Mouse (Mus musculus) embryo, embryonic 11.5 days (tissue): ENCODE measurements around the gene Gm20388.

Experiments used
- DNase-seq: peaks from one replicate; pipeline ENCODE4 v3.0.0-alpha.2; 2012; ENCODE audit warnings: low read depth, low spot score

Gm20388 gene

DNA sequence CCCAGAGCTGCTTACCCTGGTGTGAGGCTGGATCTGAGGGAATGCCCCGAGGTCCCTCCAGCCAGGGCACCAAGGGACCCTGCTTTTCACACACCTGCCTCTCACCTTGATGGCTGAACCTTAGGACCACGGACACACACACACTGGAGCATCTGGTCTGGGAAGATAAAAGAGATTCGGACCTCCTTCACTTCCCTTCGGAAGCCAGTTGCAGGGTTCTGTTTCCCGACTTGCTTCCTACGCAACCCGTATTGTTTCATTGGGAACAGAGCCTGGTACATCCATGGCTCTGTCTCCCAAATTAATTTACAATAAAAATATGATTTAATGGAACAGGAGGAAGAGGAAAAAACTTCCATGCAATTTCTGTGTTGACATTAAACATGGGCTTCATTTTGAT, 966.4 kb downstream of the Gm20388 start:
- no peak for DNase-seq

DNA sequence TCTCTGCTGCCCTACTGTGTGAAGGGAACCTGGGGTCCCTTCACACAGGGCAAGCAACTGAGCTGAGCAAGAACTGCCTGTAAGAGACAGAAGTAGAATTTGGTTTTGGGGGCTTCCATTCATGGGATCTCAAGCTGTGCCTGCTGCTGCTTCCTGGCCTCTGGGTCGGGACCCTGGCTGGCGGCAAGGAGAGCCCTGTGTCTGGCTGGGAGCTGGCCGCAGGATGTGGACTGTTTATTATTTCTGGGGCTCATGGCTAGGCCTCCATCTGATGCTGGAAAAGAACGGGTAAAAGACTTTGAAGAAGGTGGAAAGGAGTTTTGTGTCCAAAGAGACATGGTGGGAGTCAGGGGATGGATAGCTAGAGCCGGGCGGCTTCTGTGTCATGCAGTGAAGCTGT, 969.3 kb downstream of the Gm20388 start:
- no peak for DNase-seq

DNA sequence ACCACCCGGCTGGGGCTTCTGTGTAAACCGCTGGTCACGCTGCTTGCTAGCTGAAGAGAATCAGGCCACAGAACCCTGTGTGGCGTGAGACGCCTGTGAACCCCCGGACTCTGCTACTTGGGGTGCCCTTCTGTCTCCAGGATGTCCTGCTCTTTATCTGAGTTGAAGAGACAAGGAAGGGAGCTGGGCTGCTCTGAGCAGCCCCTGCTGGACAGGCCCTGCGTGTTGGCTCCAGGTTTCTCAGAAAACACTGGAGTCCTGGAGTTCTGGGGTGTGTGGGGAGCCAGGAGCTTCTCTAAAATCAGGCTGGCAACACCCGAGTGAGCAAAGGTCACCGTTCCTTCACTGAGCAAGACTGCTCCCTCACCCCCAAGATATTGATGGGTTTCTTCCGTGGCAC, 971.0 kb downstream of the Gm20388 start:
- no peak for DNase-seq

DNA sequence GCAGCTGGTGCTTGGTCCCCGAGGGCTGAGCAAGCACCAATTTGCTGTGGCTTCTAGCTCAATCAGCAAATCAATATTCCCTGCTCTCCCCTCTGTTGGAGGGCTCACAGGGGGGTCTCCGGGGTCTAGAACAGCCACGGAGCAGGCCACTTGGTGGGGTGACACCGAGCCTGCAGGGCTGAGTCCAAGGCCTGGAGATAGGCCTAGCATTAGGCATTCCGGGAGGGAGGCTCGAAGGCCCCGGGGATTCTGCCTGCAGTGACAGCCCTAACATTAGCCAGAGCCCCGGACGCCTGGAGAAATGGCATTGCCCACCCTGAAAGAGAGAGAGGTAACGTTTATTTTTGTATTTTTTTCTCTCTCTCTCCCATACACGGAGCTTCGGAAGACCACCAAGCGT, 972.0 kb downstream of the Gm20388 start:
- DNase-seq, result no peak

DNA sequence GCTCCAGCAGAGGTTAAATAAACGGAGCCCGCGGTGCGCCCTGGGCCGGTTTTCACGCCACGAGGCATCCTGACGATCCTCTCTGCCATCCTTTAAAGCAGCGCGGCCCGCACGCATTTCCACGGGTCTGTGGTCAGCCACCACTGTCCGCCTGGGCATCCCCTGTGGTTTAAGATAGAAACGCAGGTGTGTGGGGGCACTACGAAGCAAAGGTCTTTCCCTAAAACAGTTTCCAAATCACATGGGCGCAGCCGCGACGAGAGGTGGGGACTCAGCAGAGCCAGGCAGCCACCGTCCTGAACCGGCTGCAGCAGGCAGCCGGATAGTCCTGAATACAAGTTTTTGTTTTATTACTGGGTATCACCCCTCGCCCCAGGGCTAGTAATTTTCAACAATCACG, 972.7 kb downstream of the Gm20388 start:
- no peak for DNase-seq

DNA sequence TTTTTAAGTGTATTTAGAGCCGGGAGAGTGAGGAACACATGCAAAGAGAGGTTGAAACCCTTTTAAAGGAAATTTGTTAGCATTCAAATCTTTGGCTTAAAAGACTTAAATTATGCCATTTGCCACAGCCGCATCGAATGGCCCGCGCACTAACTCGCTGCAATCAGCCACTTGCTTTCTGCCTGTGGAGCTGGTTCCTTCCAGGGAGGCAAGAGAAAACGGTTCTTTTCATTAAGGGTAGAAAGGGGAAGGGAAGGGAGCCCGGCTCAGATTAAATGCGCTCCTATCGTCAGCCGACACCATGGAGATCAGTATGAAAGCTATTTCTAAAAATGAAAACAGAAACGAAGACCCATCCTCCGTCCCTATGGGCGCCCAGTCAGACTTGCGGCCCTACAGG, 973.2 kb downstream of the Gm20388 start:
- DNase-seq, result no peak

DNA sequence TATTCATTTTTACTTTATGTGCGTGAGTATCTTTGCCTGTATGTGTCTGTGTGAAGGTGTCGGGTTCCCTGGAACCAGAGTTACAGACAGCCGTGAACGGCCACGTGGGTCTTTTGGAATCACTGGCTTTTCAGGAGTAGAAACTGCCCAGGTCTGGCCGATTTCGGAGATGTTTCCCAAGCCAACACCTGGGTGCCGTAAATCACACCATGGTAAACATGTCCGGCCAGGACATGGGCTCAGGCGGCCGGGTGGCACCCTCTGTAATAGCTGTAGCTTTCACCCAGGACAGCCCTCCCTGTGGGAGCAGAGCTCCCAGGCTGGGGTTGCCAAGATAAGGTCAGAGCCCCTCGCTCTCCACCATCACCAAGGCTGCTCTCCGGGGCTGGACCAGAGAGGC, 974.2 kb downstream of the Gm20388 start:
- DNase-seq, result no peak

DNA sequence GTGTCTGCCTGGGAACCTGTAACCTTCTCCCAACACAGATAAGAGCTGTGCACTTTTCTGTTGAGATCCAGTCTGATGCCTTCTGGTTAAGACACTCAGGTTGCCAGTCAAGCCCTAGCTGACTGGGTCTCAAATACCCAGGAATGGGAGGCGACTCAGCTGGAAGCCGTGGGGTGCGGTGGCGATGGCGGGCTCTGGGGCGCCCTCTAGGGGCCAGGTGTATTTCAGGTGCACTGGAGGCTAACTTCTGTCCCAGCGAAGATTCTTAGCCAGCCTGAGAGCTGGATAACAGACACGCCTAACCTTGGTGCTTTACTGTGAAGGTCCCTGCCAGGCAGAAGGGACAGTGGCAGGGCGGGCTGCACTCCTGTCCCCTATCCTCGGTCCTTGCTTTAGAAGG, 976.6 kb downstream of the Gm20388 start:
- no peak for DNase-seq

DNA sequence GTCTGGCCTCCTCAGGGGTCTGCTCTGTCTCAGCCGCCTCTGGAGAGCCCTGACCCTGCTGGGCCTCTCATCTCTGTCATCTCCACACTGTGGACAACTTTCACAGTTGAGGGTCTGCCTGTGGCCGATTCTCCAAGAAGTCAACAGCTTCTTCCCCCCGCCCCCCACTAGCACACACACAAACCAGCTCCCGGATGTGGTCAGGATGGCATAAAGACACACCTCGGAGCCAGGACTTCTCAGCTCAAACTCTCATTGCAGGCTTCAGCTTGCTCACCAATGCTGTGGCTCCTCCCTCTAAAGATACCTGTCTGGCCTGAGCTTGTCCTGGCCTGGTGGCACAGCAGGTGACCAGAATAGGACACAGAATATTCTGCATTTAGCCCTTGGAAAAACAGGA, 977.4 kb downstream of the Gm20388 start:
- DNase-seq, result no peak

DNA sequence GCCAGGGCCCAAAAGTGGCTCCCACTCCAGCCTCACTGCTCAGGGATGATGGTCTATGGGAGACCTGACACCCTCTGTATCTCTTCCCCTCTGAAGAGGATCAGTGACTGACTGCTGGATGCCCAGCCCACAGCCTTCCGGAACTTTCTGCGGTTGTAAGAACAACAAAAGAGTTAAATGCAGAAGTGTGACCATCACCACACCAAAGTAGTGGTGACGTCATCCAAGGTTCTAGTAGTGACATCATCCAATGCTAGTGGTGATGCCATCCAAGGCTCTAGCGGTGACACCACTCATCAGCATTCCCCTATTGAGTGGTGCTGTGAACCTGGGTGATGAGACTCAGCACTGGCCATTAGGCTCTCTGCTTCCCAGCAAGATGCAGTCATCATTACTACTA, 978.5 kb downstream of the Gm20388 start:
- DNase-seq, result no peak

DNA sequence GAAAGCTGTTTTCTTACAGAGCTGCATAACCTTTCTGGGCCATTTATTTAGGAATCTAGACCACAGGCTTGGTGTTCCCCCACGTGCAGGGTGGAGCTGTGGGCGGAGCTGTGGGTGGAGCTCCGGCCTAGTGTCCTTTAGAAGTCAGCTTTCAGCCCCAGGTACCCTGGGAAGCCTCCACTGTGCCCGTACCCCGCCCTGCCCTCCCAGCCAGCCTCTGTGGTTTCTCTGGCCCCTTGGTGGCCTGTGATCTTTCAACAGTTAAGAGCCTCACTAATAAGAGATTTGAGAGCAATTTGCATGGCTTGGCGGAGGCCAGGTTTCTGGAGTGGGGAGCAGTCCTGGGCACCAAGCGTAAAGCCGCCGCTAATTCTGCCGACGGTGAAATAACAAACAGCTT, 979.4 kb downstream of the Gm20388 start:
- no peak for DNase-seq

DNA sequence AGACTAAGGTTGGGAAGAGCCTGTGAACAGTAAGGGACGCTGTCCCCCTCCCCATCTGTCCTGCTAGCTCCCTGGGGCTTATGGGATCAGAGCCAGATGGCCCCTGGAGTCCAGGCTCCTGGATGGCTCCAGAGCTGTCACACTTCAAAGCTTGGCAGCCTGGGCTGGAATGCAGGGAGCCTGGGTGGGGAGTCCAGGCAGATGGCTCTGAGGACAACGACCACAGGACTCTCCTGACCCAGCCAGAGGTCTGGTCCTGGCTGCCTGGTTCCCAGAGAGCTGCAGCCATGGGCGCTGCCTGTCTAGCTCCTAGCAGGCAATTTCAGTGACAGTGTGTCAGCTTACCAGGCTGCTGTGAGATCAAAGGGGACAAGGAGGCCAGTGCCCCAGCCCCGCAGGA, 984.4 kb downstream of the Gm20388 start:
- no peak for DNase-seq

DNA sequence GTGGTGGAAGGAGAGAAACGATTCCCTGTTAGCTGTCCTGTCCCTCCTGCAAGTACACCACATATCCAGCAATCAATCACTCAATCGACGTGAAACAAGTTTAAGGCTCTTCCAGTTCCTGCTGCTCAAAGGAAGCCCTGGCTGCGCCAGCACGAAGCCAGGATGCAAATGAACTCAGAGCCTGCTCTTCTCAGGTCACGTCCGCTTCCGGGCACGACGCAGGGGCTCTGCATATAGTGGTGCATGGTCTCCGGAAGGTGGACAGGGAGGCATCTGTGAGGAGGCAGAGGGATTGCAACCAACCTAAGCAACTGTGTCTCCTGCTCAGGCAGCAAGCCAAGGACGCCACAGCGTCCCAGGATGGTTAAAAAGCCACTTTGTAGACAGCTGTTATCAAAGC, 985.0 kb downstream of the Gm20388 start:
- no peak for DNase-seq

DNA sequence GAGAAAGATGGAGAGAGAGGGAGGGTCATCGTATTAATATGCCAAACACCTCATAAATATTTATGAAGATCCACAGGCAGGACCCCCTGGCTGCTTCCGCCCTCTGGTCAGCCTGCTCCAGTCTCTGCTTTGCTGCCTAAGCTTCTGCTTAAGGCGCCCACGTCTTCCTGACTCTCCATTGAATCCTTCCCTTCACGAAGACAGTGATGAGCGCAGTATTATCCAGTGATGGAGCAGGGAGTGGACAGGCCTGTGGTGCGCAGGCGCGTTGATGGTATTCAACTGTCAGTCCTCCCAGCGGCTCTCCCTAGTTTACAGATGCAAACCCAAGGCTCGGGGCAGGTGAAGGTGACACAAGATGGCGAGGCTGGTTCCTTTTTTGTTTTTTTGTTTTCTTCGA, 985.6 kb downstream of the Gm20388 start:
- DNase-seq, result no peak

DNA sequence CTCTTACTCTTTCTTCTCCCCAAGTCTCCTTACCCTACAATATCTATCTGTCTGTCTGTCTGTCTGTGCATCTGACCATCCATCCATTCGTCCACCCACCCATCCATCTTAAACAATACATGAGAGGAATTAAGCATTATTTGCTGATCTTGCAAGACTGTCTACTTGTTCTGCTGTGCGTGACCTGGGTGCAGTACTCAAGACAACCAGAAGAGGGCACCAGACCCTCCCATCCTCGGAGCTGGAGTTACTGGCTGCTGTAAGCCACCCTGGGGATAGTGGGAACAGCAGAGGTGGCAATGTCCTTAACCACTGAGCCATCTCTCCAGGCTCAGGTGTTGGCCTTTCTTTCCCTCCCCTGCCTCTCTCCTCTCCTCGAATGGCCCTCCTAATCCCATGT, 987.4 kb downstream of the Gm20388 start:
- no peak for DNase-seq

DNA sequence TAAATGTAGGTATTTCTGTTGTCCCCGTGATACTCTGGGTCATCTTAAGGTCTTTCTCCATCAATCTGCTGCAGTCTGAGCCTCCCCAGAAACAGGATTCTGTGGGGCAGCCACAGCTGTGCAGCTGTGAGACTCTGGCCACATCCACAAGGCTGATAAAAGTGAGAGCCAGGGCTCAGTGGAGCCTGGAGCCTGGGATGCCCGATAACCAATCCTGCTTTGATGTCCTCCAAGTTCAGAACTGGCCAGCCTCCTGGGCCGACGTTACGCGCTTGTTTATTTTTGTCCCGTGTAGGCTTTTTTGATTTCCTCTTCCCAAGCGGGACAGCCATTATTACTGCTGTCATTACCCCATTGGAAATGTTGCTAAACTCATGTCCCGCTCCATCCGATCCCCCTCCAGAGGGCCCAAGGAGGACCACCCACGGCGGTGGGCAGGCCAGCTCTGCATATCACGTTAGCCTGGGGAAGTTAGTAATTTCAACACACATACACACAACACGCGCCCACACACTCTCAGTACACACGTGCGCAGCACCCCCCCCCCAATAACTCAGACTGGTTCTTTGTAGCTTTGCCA, 988.3 kb downstream of the Gm20388 start:
- DNase-seq, result no peak

DNA sequence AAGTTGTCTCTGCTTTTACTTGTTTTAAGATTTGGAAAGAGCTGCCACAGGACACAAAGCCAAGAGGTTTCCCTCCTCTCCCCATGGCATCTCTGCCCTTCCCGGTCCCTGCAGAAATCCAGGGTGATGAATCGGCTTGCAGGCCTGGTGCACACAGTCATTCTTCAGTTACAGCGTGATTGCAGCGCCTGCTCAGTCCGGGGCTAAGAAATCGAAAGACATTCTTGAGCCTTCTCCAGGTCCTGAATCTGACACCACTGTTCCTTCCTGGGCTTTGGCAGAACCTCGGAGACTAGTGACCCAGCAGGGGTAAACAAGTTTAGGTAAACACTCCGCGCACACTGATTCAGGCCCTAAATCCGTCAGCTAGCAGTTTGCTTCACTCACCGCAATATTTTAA, 991.7 kb downstream of the Gm20388 start:
- DNase-seq, result no peak

DNA sequence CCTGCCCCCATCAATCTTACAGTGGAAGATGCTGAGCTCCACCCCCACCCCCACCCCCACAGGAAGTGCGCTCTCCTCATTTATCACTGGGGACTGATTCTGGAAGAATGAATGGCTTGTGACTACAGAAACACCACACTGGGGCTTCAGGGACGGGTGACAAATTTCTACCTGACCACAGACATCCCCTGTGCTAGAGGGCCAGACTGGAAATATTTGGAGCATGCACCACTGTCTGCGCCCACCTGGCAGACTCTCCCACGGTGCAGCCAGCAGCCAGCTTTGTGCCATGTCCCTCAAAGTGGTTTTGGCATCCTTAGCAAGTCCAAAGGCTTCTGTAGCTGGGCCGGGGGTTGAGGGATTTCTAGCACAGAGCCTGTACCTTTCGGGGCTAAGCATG, 997.0 kb downstream of the Gm20388 start:
- no peak for DNase-seq

DNA sequence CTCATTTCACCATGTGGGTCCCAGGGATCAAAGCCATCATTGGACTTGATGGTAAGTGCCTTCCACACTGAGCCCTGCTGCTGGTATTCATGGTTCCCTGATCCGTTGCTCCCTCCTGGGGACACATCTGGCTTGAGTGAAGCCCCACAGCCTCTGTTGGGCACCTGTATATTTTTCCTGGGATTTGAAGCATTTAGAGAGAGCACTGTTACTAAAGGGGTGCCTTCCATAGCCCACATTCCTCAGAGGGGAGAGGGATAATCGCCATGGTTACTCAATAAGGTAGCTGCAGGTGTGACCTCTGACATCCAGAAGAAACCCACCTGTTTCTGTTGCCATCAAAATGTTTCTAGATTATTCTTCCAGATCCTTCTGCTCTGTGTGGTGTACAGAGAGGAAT, 1000.3 kb downstream of the Gm20388 start:
- DNase-seq, result no peak

DNA sequence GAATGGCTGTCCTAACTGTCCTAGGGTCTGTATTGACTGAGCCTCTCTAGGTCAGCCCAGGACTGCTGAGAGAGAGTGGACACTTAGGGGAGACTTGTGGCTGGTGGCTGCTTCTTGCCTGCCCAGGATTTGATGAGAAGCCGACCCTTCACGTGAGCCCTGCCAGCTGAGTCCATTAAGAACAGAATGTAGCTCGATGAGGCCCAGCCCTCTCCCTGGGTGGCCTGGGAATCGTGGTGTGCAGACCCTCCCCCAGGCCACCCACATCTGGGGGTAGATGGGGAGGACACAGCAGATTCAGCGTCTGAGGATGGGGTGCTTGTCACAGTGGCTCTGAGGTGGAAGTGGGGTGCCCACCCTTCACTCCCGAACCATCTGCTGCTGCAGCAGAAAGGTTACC, 1001.8 kb downstream of the Gm20388 start:
- DNase-seq, result no peak

DNA sequence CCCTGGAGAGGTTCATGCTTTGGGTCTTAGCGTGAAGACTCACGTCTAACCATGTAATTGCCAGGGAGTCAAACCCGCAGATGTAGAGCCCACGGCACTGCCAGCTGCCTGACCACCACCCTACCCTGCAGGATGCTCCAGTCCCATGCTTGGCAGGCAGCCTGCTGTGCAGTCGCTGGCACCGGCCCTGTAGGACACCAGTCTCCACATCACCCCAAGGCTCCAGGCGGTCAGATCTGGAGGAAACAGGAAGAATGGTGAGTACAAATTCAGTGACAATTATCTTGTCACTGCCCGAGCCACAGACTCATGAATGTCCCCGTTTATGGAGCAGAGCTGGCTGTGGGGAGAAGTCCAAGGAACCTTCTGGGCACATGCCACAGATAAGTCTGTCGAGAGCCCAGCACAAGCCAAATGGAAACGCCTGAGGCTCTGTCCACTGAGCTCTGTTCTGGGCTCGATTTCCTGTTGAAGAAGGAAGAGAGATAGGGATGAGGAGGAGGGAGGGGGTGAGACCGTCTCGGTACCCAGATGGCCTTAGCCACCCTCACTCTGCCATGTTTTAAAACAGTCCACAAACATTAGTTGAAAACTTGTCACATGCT, 1006.3 kb downstream of the Gm20388 start:
- DNase-seq, result no peak

DNA sequence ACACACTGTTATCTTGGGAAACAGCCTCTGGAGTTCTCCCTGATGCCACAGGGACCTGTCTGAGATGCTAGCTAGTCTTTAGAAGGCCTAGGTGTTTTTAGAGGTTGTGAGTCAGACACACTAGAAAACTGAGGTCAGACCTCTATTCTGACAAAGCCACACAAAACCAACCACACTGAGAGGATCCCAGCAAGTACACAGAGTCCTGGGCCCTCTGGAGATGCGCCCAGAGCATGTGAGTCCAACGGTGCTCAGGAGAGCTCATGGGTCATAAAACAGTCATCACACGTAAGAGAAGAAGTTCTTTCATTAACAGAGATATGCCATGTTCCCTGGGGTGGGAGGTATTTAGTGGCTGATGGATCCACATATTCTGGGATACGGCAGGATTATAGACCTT, 1009.9 kb downstream of the Gm20388 start:
- no peak for DNase-seq

DNA sequence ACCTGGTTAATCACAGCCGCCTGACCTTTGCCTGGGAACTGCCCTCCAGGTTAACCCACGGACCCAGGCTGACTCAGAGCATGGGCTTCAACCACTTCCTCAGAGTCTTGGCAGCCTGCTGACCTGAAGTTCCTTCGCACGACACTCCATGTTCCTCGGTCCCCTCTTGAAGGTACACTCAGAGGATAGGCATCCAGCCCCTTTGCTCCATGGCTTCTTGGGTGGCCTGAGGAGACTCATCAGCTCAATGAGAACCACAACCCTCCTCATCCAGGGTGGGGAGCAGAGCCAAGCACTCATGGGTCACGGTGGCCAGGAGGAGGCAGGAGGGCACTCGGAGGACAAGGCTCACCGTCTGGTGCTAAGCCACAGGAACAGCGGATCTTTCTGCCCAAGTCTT, 1015.6 kb downstream of the Gm20388 start:
- no peak for DNase-seq

DNA sequence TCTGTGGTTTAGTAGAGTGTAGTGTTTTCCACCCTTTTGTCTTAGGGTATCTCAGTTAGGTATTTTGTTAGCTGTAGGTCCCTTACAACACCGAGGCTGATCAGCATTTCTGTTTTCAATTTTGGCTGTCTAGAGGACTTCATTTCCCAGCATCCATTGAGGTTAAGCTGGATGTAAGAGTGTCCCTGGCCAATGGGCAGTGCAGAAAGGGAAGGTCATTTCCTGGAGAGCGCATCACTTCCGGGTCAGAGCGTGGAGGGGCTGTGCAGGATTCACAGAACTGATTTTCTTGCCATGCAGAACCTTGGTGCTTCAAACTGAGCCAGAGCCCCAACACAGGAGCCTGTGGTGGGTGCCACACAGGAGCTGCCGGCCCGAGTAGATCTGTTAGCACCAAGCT, 1017.4 kb downstream of the Gm20388 start:
- no peak for DNase-seq
